Mouse (Mus musculus): ENCODE measurements at regions not wholly inside any gene's neighbourhood (a gene's known extent, or its start where the extent isn't known, plus 50 kb on each side); places are given as distances from the start of the nearest gene placed in this dataset.

- DNase-seq (ENCODE audit: low read depth, low spot score): no peak
Measured at GRCm38 (mm10) chr10:111881339-111882211, 90.9 kb upstream of the Krr1 start.

- no peak for DNase-seq (ENCODE audit: low read depth, low spot score)
Measured at GRCm38 (mm10) chr10:111882521-111882920, 89.9 kb upstream of the Krr1 start.

GRCm38 (mm10) chr10:111884701-111885100 is 87.8 kb upstream of the Krr1 start:
- DNase-seq (ENCODE audit: low read depth, low spot score): no peak

- DNase-seq (ENCODE audit: low read depth, low spot score): no peak
Measured at GRCm38 (mm10) chr10:111889111-111889510, 83.4 kb upstream of the Krr1 start.

- no peak for DNase-seq (ENCODE audit: low read depth, low spot score)
Measured at GRCm38 (mm10) chr10:111893489-111893888, 79.0 kb upstream of the Krr1 start.

- no peak for DNase-seq (ENCODE audit: low read depth, low spot score)
Measured at GRCm38 (mm10) chr10:111893941-111894340, 78.5 kb upstream of the Krr1 start.

- DNase-seq (ENCODE audit: low read depth, low spot score): no peak
Measured at GRCm38 (mm10) chr10:111897361-111897760, 75.1 kb upstream of the Krr1 start.

GRCm38 (mm10) chr10:111900723-111901716 is 71.4 kb upstream of the Krr1 start:
- DNase-seq (ENCODE audit: low read depth, low spot score): no peak

- no peak for DNase-seq (ENCODE audit: low read depth, low spot score)
Measured at GRCm38 (mm10) chr10:111903956-111904355, 68.5 kb upstream of the Krr1 start.

GRCm38 (mm10) chr10:111907836-111908235 is 64.6 kb upstream of the Krr1 start:
- no peak for DNase-seq (ENCODE audit: low read depth, low spot score)

GRCm38 (mm10) chr10:111912561-111912960 is 59.9 kb upstream of the Krr1 start:
- DNase-seq (ENCODE audit: low read depth, low spot score): no peak

GRCm38 (mm10) chr10:111913066-111913785 is 59.2 kb upstream of the Krr1 start:
- no peak for DNase-seq (ENCODE audit: low read depth, low spot score)

- no peak for DNase-seq (ENCODE audit: low read depth, low spot score)
Measured at GRCm38 (mm10) chr10:111914231-111914630, 58.2 kb upstream of the Krr1 start.

- no peak for DNase-seq (ENCODE audit: low read depth, low spot score)
Measured at GRCm38 (mm10) chr10:111918071-111918507, 54.4 kb upstream of the Krr1 start.

GRCm38 (mm10) chr10:111919475-111919874 is 53.0 kb upstream of the Krr1 start:
- no peak for DNase-seq (ENCODE audit: low read depth, low spot score)

- no peak for DNase-seq (ENCODE audit: low read depth, low spot score)
Measured at GRCm38 (mm10) chr10:111921492-111921891, 51.0 kb upstream of the Krr1 start.

All from retina, adult 2 months (tissue).